Mouse (Mus musculus): ENCODE data around the gene Vhl. TPM values are rescaled to one million over a fixed set of nuclear protein-coding genes. Genes with fewer than 3 reads are reported as not detected.
"Not testable (repeated sequence)": the region's sequence is repeated elsewhere in the genome, so short reads cannot be mapped to it uniquely, and the experiment has no call there.

Vhl gene
- polyA plus RNA-seq, 2 experiments from 2014 or later = 10.4 to 17.3 TPM

DNA sequence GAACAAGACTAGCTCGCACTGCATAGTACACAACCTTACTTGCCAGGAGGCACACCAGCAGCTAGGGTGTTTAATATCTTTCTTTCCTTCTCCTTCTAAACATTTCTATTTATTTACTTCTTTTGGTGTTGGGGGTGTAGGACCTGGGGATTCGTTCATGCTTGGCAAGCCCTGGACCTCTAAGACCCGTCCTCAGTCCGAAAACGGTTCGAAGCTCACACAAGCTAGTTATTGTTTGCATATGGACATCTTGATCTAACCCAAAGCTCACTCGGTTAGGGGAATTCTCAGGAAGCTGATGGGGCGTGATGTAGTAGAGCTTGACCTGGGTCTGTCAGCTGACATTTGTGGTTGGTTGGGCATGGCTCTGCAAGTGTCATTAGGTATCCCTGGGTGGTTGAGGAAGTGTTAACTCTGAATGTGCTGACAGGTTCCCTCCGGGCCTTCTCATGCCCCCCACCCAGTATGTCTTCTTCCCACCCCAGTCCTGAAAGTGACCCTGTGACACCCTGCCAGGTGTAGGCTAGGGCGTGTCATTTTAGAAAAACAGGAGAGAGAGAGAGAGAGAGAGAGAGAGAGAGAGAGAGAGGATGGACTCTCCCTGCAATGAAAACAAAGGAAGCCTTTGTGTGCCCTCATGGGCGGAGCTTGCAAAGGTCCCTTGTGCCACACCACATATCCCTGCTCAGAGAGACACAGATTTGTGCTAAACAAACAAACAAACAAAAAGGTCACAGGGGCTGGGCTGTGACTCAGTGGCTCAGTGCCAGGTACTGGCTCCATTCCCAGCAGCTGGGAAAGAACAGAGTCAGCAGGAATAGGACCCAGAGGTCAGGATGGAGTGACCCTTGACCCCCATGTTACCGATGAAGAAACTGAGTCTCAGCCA is 37.8 kb downstream of the Vhl start:
- peak; percentile 72 for ATAC-seq

DNA sequence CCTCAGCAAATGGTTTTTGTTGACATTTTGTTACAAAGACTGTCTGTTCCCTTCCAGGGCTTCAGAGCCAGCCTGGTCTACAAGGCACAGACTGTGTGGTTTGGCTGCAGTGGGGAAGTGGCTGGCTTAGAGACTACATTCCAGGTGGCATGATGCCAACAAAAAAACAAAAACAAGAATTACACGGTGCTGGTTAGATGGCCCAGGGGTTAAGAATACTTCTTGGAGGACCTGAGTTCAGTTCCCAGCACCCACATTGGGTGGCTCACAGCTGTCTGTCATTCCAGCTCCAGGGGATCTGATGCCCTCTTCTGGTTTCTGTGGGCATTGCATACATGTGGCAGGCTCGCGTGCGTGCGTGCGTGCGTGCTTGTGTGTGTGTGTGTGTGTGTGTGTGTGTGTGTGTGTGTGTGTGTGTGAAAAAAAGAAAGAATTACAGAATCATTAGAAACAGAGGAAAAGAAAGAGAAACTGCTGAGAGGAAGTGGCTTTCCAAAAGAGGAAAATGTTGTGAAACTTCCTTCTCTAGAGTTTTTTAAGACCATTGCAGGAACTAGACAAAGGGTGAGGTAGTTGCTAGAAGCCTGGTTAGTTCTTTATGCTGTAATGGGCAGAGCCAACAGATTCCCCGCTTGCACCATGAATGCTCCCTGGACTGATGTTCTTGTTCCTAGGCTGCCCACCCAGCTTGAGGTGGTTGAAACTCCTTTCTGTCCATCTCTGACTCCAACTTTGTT is 39.4 kb downstream of the Vhl start:
- ATAC-seq = no peak

DNA sequence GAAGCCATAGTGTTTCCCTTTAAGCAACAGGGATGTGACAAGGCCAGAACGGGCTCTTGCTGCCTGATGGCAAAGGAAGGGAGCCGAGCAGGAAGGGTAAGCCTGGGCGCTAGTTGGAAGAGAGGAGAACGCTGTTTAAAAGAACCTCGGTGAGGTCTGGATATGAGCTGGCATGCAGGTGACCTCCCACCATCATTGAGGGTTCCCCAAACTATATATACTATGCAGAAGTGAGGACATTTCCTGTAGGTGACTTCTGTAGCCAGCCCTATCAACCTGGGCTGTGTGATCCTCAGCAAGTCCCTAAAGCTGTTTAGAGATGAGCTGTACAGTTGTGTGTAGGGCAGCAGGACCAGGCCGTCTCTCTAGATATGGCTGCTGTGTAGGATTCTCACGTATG is 40.5 kb downstream of the Vhl start:
- no peak for ATAC-seq

DNA sequence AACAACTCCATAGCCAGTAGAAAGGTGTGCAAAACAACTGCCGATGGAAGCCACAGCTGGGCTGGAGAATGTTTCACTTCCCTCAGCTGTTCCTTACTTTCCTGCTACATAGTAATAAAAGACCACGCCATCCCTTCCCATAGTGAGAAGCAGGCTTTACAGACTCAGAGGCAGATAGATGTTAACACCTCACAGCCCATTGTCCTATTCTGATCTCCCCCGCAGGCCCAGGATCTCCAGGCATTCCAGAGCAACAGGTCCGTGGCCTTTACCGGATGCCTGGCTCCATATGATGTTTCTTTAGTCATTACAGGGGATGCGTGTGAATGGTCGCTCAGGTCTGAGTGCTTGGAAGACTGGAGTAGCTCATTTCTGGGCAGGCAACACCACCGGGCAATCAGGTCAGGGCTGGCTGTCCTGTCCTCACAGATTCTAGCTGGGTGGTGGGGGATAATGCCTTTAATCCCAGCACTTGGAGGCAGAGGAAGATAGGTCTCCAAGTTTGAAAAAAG is 43.9 kb downstream of the Vhl start:
- no peak for ATAC-seq

DNA sequence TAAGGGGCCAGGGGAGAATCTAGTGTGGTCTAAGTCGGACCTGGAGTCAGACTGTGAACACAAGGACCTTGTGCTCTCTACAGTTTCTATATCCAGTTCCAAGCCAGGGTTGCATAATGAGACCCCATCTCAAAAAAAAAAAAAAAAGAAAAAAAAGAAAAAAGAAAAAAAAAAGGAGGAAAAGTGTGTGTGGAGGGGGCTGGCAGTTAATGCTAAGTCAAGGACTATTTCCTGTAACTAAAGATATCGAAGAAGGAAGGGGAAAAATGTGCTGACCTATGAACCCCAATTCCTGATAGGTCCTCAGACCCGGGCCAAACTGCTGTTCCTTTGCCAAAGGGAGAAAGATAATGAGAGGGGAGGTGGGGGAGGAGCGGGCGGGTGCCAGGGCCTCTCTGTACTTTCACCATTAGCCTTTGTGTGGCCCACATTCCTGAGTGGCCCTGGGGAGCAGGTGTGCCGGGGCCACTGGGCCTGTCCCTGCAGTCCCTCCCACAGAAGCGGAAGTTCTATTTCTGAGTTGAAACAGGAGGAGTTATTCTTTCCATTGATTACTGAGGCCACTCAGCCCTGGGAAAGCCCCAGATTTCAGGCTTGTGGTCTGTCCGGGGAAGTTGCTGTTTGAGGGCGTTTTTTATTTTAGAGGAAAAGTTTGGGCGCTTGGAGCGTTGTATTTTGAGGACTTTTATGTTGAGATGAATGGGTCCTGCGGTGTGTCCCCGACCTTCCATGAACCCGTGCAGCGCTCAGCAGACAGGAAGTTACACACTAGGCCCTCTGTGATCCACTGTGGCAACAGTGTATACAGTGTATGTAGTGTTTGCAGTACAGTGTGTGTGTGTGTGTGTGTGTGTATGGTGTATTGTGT is 44.8 kb downstream of the Vhl start:
- ATAC-seq = peak; percentile 79

DNA sequence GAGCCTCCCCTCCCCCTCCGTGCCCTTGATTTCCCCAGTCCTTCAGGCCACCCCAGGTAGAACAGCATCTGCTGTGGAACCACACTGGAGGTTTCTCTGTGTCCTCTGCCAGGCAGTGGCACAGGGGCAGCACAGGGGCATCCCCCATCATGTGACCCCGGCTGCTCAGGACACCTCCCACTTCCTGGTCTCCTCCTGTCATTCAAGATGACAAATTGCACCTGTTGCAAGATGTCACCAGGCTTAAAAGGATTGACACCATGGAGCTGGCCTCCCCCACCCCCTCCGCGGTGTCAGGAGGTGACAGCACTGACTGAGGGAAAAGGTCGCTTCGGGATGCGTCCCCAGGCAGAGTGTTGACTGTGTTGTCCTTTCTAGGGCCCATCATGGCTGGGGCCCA is 46.1 kb downstream of the Vhl start:
- peak; percentile 68 for ATAC-seq

DNA sequence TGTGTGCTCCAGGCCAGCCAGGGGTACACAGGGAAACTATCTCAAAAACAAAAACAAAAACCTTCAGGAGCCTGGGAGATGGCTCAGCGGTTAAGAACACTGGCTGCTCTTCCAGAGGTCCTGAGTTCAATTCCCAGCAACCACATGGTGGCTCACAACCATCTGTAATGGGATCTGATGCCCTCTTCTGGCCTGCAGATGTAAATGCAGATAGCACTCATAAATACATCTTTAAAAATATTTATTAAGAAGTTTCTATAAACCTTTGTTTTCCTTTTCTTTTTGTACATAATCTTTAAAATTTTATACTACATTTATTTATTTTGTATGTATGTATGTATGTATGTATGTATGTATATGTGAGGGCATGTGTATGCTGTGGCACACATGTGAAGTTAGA is 48.3 kb downstream of the Vhl start:
- not testable (repeated sequence) for ATAC-seq

DNA sequence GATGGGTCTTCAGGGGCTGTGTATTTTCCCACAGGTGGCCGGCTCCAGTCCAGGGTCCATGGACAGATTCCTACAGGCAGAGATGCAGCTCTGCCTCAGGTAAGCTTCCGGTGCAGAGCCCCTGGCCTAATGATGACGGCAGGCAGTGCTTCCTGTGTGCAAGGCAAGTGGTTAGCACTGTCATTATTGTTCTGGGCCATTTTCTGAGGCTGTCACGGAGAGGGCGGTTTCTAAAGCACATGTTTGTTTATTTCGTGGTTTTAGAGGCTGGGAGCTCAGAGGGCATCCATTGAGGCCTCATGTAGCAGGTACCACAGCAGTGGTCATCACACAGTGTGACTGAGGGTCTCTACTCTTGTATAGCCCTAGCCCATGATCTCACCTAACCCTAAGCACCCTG is 49.2 kb downstream of the Vhl start:
- ATAC-seq = no peak

DNA sequence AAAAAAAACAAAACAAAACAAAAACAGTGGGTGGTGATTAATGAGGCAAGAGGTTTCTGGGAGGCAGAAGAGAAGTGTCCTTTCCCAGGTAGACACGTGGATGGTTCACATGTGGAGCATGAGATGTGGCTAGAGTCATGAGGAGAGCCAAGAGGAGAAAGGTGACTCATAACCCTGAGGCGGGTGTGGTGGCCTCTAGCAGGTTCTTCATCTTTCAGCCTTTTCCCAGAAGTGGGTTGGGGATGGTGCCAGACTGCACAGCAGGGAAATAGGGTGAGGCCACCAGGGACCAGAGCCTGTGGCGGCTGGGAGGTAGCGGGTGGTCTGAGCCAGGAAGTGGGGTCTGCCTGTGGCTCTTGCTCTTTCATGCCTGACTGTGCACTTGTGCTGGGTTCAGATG is 51.5 kb downstream of the Vhl start:
- no peak for ATAC-seq

DNA sequence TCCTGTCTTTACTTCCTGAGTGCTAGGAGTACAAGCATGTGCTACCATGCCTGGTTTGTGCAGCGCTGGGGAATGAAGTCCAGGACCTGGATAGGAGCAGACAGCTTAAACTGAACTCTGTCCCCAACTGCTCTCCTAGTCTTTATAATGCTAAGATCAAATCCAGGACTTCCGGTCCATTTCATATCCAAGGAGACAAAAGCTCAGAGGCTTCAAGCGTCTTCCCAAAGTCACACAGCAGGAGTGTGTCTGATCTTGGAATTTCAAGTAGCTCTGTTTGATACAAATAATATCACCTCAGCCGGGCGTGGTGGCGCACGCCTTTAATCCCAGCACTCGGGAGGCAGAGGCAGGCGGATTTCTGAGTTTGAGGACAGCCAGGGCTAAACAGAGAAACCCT is 52.2 kb downstream of the Vhl start:
- no peak for ATAC-seq

DNA sequence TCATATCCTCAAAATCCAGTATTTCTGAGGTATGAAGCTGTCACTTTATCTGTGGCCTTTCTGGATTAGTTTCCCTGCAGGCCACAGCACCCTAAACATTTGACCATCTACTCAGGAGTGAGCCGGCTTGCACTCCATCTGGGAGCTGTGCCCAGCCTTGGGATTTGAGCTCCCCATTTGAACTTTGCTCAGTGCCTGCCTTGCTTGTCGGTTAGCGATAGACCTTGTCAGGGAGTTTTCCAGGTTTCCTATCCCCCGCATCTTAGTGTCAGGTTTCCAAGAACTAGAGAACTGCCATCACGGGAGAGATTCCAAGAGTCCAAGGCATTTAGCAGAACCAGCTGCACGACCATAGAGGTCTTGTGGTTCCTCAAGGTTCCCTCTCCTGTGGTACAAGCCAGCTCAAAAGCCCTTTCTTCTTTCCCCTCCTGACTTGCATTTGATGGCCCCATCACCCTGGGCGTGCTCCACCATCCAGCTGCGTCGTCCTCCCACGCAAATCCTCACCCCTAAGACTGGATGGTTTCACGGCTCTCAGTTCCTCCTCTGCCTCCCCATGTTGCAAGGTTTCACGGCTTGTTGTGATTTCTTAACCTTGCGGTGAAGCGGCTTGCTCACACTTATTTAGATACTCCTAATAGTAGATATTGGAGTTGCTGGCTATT is 53.4 kb downstream of the Vhl start:
- no peak for ATAC-seq

DNA sequence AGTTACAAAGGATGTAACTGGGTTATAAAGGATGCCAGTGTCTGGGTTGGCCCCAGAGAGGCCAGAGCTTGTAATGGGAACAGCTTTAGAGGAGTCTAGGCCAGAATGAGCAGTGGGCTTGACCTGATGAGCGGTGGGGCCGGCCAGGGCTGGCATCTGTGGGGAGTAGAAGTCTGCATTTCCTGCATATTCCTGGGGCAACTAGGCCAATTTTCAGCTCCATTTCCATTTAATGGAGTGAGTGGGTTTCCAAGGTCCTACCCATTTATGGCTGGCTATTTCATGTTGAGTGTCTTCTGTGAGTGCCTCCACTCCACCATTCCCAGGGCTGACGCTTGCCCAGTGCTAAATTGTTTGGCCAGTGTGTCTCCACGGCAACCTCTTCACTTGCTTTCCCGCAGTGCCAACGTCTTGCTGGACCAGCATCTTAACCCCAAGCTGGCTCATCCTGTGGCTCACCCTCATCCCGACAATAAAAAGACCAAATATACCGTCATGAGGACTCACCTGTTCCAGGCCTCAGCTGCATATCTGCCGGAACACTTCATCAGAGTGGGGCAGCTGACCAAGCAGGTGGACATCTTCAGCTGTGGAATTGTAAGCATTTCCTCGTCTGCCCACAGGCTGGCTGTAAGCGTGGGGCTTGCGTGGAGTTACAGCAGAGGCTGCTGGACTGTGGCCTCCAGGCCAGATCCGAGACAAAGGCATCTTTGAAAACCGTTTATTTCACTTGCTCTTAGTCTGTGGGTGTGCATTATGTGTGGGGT is 54.7 kb downstream of the Vhl start:
- ATAC-seq = no peak

DNA sequence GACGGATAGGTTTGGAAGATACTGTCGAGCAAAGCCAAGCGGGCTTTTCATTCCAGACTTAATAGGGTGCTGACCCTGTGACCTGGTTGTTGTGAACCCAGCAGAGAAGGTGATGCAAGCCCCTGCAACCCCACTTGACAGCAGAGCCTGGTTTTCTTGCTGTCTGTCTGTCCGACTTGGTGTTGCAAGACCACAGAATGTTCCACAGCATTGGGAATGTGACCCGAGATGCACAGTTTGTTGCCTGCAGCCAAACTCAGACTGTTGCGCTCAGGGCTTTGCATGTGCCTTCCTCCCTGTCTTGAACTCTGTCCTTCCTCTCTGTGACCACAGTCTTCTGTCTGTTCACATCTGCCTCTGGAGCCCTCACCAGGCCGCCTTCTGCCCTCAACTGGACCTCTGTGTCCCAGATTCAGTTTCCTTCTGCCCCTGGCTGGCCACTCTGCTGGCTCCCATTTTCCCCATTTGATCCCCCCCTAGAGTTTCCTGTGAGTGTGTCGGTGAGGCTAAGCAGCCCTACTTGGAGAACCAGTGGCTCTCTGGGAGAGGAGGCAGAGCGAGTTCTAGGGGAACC is 56.3 kb downstream of the Vhl start:
- no peak for ATAC-seq

Other genes with a start within 250 kb of the Vhl start
- 10 to 100 TPM; 39.2 to 47.5 TPM for gene Tada3, start 246.1 kb upstream of the Vhl start, polyA plus RNA-seq (2017; shearing (Covaris generic))
- 100 to 1,000 TPM; 574 to 794 TPM for gene Arpc4, start 245.8 kb upstream of the Vhl start, polyA plus RNA-seq (2017; shearing (Covaris generic))
- gene Ttll3, start 234.7 kb upstream of the Vhl start, polyA plus RNA-seq (2017; shearing (Covaris generic)) = 10 to 100 TPM; 22.7 to 24.0 TPM
- gene Rpusd3, start 204.6 kb upstream of the Vhl start, polyA plus RNA-seq (2017; shearing (Covaris generic)) = 10 to 100 TPM in 1 of 2 experiments, 1 to 10 TPM in 1; 9.8 to 10.2 TPM
- not detected for gene Cidec, start 188.2 kb upstream of the Vhl start, polyA plus RNA-seq (2017; shearing (Covaris generic))
- gene Jagn1, start 181.4 kb upstream of the Vhl start, polyA plus RNA-seq (2017; shearing (Covaris generic)) = 10 to 100 TPM; 54.9 to 66.3 TPM
- gene Il17re, start 165.5 kb upstream of the Vhl start, polyA plus RNA-seq (2017; shearing (Covaris generic)) = 1 to 10 TPM in 1 of 2 experiments, not detected in 1; 1.2 TPM
- gene Il17rc, start 152.5 kb upstream of the Vhl start, polyA plus RNA-seq (2017; shearing (Covaris generic)) = not detected
- 1 to 10 TPM; 7.3 to 8.4 TPM for gene Creld1, start 140.7 kb upstream of the Vhl start, polyA plus RNA-seq (2017; shearing (Covaris generic))
- gene Prrt3, start 122.0 kb upstream of the Vhl start, polyA plus RNA-seq (2017; shearing (Covaris generic)) = not detected
- 10 to 100 TPM; 56.2 to 68.2 TPM for gene Emc3, start 92.3 kb upstream of the Vhl start, polyA plus RNA-seq (2017; shearing (Covaris generic))
- gene Fancd2, start 92.3 kb upstream of the Vhl start, polyA plus RNA-seq (2017; shearing (Covaris generic)) = 1 to 10 TPM; 2.0 to 3.2 TPM
- not detected for gene Fancd2os, start 23.2 kb upstream of the Vhl start, polyA plus RNA-seq (2017; shearing (Covaris generic))
- gene Brk1, start 19.2 kb upstream of the Vhl start, polyA plus RNA-seq (2017; shearing (Covaris generic)) = 100 to 1,000 TPM; 273 to 296 TPM
- gene Irak2, start 14.5 kb downstream of the Vhl start, polyA plus RNA-seq (2017; shearing (Covaris generic)) = 10 to 100 TPM; 27.3 to 40.1 TPM
- 1 to 10 TPM; 3.6 to 10.0 TPM for gene Tatdn2, start 73.1 kb downstream of the Vhl start, polyA plus RNA-seq (2017; shearing (Covaris generic))
- gene Ghrl, start 95.9 kb downstream of the Vhl start, polyA plus RNA-seq (2017; shearing (Covaris generic)) = not detected
- 100 to 1,000 TPM; 143 to 177 TPM for gene Sec13, start 116.8 kb downstream of the Vhl start, polyA plus RNA-seq (2017; shearing (Covaris generic))

Measured in CD4-positive, CD25-positive, alpha-beta regulatory T cell, adult 4 months (primary cell).